Mouse (Mus musculus): ENCODE results near the gene Fgfr2.

- TF ChIP-seq POLR2A (IDR thresholded peaks at IDR 0.05; ENCODE audit: control insufficient read depth, low read depth, low read length) (no peak), CTCF (IDR thresholded peaks at IDR 0.05; ENCODE audit: control insufficient read depth, insufficient read depth, insufficient replicate concordance, low read depth, low read length) (no peak)
Observed at GRCm38 (mm10) chr7:132897258-132897657, 225.9 kb downstream of the Fgfr2 start.
